Mouse (Mus musculus): Measurements from ENCODE around the gene Olfr975. TPM values are rescaled to one million over a fixed set of nuclear protein-coding genes. Genes with fewer than 3 reads are reported as not detected.
"Not testable (repeated sequence)": the region's sequence is repeated elsewhere in the genome, so short reads cannot be mapped to it uniquely, and the experiment has no call there.

Olfr975 gene
- total RNA-seq (2021), result not detected
- long read RNA-seq, experiment 1, result 0 reads
- long read RNA-seq, experiment 2, result 0 reads

- DNase-seq, result no peak
Observed at GRCm38 (mm10) chr9:39951946-39952345, at the start of gene Olfr975. Gene Olfr975, minus strand, starts transcription at chr9:39952046.

DNA sequence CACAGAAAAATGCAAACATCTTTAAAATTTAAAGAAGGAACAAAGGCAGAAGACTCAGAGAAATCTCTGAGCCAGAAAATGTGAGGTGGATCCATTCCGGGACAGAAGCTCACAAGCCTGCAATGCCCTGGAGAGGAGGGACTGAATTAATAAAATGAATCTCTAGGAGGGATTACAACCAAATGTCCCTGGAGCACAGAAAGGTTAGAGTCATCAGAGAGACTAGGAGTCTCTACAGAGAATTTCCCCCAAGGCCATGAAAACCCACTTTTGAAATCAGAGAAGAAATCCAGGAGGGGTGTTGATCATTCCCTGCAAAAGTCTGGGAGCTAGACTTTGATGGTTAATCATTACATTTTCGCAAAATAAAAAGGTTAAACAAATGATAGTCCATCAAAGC, 40.0 kb upstream of the Olfr975 start, which contains the start of gene Olfr978:
Olfr978 (plus strand) TSS at position 301 of the 400 bp plus-strand sequence.
- DNase-seq, result no peak

DNA sequence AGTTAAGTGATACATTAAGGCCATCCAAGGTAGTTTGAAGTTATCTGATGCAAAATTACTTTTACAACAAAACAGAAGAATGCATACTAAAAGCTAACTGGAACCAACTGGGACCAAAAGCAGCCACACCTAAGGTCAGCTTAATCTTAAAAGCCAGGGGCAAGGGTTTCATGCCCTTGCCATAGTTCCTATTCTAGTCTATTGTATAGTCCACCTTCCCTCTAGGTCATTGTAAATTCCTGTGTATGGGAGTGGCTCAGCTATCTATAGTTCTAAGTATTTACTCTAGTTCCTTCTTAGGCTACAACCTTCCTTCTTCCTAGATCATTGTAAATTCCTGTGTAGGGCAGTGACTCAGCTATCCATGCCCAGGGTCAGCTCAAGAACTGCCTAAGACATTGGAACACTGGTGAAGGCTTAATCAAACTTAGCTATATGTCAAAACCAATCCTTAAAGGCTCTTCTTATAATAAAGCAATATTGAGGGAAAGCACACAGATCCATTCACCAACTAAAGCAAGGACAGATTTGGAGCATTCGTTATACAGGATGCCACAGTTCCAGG, 24.8 kb upstream of the Olfr975 start:
- DNase-seq, result not testable (repeated sequence)

DNA sequence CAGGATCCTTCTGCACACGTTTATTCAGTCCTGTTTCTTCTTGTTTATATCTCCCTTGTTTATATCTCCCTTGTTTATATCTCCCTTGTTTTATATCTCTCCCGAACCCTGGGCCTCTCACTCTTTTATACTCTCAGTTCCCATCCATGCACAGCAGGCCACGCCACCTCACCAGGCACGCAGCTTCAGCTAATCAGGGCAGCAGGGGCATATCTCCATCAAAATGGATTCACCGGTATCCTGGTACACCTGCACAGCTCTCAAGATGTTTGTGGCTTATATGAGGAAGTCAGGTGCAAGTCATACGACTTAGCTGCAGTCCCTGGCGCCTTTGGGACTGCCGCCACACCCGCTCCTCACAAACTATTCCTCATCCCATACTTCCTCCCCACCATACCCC, 9.2 kb upstream of the Olfr975 start, which contains the start of gene Olfr976:
Olfr976 (minus strand) TSS at position 101 of the 400 bp plus-strand sequence.
- DNase-seq, result not testable (repeated sequence)

DNA sequence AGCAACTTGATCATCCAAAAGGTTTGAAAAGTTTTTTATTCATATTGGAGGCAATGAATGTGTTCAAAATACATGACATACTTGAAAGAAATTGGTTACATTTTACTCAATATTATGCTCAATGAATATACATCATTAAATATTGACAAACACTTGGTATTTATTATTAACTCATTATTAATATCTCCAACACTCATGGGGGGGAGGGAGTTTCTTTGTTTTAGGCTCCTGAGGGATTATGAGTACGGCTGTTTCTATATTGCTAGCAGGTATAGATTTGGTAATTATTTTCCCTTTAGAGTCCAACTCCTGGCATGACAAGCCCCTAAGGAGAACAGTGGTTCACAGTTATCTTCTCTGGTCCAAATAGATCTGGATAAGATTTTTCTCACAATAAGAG, 14.6 kb downstream of the Olfr975 start, which contains the start of gene Olfr974:
Olfr974 (plus strand) TSS at position 301 of the 400 bp plus-strand sequence.
- no peak for DNase-seq

DNA sequence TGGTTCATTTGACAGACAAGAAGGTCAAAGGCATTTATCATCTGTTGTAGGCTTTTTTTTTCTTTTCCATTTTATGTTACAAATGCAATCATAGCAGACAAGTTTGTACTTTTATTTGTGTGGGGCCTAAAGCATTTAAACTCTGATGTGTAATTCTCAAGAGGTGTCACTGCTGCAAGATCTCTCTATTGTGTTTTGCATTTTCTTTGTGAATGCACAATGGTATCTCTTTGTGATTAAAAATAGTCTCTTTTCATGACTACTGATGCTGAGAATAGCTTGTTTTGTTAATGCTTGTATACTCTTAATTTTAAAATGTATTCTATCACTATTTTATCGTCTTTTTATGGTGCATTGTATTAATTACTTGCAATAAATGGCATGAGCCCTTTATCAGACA, 23.0 kb downstream of the Olfr975 start:
- not testable (repeated sequence) for DNase-seq

DNA sequence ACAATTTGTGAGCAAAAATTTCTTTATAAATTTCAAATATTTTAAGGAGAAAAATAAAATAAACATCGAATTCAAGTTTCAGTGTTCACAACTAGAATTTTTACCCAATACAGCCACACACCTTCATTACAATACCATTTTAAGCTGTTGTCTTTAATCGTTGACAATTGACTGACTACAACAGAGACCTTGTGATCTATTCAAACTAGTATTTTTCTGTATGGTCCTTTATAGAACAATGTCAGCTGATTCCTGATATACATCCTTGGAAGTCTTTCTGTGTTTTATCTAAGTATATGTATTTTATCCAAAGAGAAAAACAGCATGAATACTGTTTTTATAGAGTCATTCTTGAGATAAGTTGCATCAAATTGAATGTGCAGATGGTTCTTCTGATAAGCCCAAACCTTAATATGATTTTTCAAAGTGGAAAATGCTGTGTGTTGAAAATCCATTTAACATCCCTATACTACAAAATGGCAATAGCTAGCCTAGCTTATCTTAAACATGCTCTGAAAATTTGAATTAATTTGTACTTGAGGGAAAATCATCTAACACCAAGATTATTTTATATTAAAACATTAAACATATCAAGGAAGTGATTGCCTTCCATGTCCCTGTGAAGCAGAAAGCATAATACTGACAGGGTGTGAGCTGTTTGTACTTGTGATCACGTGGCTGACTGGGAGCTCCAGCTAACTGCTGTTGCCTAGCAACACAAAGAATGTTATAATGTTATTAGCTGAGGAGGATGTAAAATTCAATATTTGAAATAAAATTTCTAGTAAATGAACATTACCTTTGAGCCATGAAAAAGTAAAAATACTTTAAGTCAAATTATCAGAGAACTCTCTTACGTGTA, 23.6 kb downstream of the Olfr975 start:
- DNase-seq, result not testable (repeated sequence)

DNA sequence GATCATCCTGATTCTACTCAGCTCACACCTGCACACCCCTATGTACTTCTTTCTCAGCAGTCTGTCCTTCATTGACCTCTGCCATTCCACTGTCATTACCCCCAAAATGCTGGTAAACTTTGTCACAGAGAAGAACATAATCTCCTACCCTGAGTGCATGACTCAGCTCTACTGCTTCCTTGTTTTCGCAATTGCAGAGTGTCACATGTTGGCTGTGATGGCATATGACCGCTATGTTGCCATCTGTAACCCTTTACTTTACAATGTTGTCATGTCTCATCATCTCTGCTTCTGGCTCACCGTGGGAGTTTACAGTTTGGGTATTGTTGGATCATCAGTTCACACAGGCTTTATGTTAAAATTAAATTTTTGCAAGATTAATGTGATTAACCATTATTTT, 41.9 kb downstream of the Olfr975 start:
- DNase-seq, result no peak

DNA sequence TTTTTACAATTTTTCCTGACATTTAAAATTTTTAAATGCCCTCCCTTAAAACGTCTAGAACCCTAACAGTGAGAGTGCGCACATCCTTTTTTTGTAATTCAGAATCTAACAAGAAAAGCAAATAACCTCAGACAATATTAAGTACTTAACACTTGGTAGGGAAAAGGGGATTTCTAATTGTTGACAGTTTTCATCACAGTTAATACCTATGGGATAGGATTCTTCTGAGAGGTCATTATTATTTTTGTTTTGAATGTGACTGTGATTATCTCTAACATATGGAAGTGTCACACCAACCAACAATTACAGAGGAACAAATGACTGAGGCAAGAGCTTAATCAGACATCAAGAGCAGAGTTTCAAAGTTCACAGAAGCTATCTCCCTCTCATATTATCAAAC, 44.8 kb downstream of the Olfr975 start, which contains the start of gene Olfr229:
Olfr229 (plus strand) TSS at position 301 of the 400 bp plus-strand sequence.
- no peak for DNase-seq

DNA sequence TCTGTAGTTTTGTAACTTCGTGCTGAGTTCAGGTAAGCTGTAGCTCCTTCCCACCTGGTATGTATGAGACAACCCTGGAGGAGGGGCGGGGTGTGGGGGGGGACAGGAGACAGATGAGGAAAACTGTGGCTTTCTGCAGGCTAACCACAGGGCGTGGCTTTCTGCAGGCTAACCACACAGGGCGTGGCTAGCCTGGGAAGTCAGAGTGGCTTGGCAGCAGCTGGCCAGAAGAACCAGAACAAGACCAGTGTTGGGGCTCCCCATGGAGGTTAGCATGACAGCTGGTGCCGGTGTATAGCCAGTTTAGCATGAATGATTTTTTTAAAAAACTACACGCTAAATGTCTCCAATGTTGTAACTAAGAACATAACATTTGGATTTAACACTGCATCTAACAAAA, 46.7 kb downstream of the Olfr975 start:
- no peak for DNase-seq

Other genes with a start within 250 kb of the Olfr975 start
- not detected for gene Olfr149, start 244.9 kb downstream of the Olfr975 start, total RNA-seq (2021)
- gene Olfr965, start 240.7 kb downstream of the Olfr975 start, total RNA-seq (2021), result not detected
- not detected for gene Olfr150, start 221.1 kb downstream of the Olfr975 start, total RNA-seq (2021)
- not detected for gene Olfr967, start 205.8 kb downstream of the Olfr975 start, total RNA-seq (2021)
- gene Olfr968, start 168.8 kb downstream of the Olfr975 start, total RNA-seq (2021), result not detected
- not detected for gene Olfr969, start 161.1 kb downstream of the Olfr975 start, total RNA-seq (2021)
- gene Olfr970, start 143.2 kb downstream of the Olfr975 start, total RNA-seq (2021), result not detected
- gene Olfr971, start 115.2 kb downstream of the Olfr975 start, total RNA-seq (2021), result not detected
- gene Olfr972, start 85.6 kb downstream of the Olfr975 start, total RNA-seq (2021), result not detected
- not detected for gene Olfr229, start 44.7 kb downstream of the Olfr975 start, total RNA-seq (2021)
- not detected for gene Olfr974, start 14.5 kb downstream of the Olfr975 start, total RNA-seq (2021)
- gene Olfr976, start 9.1 kb upstream of the Olfr975 start, total RNA-seq (2021), result not detected
- not detected for gene Olfr978, start 40.1 kb upstream of the Olfr975 start, total RNA-seq (2021)
- gene Olfr979, start 51.4 kb upstream of the Olfr975 start, total RNA-seq (2021), result not detected
- not detected for gene Olfr980, start 57.5 kb upstream of the Olfr975 start, total RNA-seq (2021)
- gene Olfr981, start 69.4 kb upstream of the Olfr975 start, total RNA-seq (2021), result not detected
- gene Olfr982, start 121.8 kb upstream of the Olfr975 start, total RNA-seq (2021), result not detected
- gene Olfr983, start 141.5 kb upstream of the Olfr975 start, total RNA-seq (2021), result not detected
- not detected for gene Olfr984, start 162.2 kb upstream of the Olfr975 start, total RNA-seq (2021)
- gene Olfr985, start 178.1 kb upstream of the Olfr975 start, total RNA-seq (2021), result not detected
- not detected for gene Tmem225, start 196.1 kb upstream of the Olfr975 start, total RNA-seq (2021)
- not detected for gene Olfr986, start 228.9 kb upstream of the Olfr975 start, total RNA-seq (2021)
- gene Zfp202, start 240.3 kb upstream of the Olfr975 start, total RNA-seq (2021), result 1 to 10 TPM; 5.6 to 6.2 TPM